Mouse (Mus musculus): ENCODE data around the gene 2900011O08Rik. TPM values are rescaled to one million over a fixed set of nuclear protein-coding genes. Genes with fewer than 3 reads are reported as not detected.

Gene 2900011O08Rik
- total RNA-seq, 1 experiment from 2014 or later: not detected

Other genes starting within 250 kb of the 2900011O08Rik start
- gene Rrn3, start 205.9 kb upstream of the 2900011O08Rik start, total RNA-seq (2017): 43.6 and 54.5 TPM in 2 replicates
- 69.9 and 82.7 TPM in 2 replicates for gene Ntan1, start 167.8 kb upstream of the 2900011O08Rik start, total RNA-seq (2017)
- 103 and 109 TPM in 2 replicates for gene Pdxdc1, start 83.5 kb upstream of the 2900011O08Rik start, total RNA-seq (2017)
- 0.10 and 1.8 TPM in 2 replicates for gene Mpv17l, start 83.4 kb upstream of the 2900011O08Rik start, total RNA-seq (2017)
- gene Ifitm7, start 284 bp downstream of the 2900011O08Rik start, total RNA-seq (2017): 2.1 and 2.4 TPM in 2 replicates
- 80.9 and 81.8 TPM in 2 replicates for gene Nde1, start 176.7 kb downstream of the 2900011O08Rik start, total RNA-seq (2017)
- gene Marf1, start 176.7 kb downstream of the 2900011O08Rik start, total RNA-seq (2017): 34.3 and 37.8 TPM in 2 replicates